Mouse (Mus musculus) midbrain, embryonic 10.5 days (tissue): Measurements from ENCODE around the gene Btbd35f26. TPM values are rescaled to one million over a fixed set of nuclear protein-coding genes. Genes with fewer than 3 reads are reported as not detected.
"Not testable (repeated sequence)": the region's sequence is repeated elsewhere in the genome, so short reads cannot be mapped to it uniquely, and the experiment has no call there.

Source experiments
- DNase-seq: peaks from one replicate; pipeline ENCODE4 v3.0.0-alpha.2; 2017; ENCODE audit warnings: low spot score
- H3K27ac ChIP-seq: fragments of 300-500 bp; sonication (generic); replicated peaks from 2 replicates; pipeline ENCODE4 v1.5.1; 2016; ENCODE audit warnings: mild to moderate bottlenecking
- H3K27me3 ChIP-seq: fragments of 300-500 bp; sonication (generic); 2 replicates; pipeline ENCODE4 v1.6.1; 2016; ENCODE audit warnings: low read depth, mild to moderate bottlenecking; ENCODE audit not compliant: poor library complexity, severe bottlenecking
- H3K36me3 ChIP-seq: fragments of 300-500 bp; sonication (generic); 2 replicates; pipeline ENCODE4 v1.6.1; 2016; ENCODE audit warnings: mild to moderate bottlenecking, moderate library complexity
- H3K4me1 ChIP-seq: fragments of 300-500 bp; sonication (generic); 2 replicates; pipeline ENCODE4 v1.6.1; 2016
- H3K4me3 ChIP-seq: fragments of 300-500 bp; sonication (generic); 2 replicates; pipeline ENCODE4 v1.5.1; 2016; ENCODE audit warnings: mild to moderate bottlenecking, moderate library complexity
- H3K9me3 ChIP-seq: fragments of 300-500 bp; sonication (generic); replicated peaks from 2 replicates; pipeline ENCODE4 v1.6.1; 2016; ENCODE audit warnings: mild to moderate bottlenecking
- WGBS: fragments of 180-500 bp; shearing (Covaris S2); methylation state at CpG from one replicate; pipeline ENCODE4 v1.1.7; 2016; 5-methylcytosine and 5-hydroxymethylcytosine counted together
- polyA plus RNA-seq: library from polyadenylated mRNA; unstranded; fragments of >200 nt; fragmentation: Nextera tagmentation; extraction: Ambion mirVana; gene quantifications from 2 replicates; pipeline ENCODE4 v1.2.1, GENCODE M21; 2016

Btbd35f26 gene
- polyA plus RNA-seq, result not detected in 2 replicates

DNA sequence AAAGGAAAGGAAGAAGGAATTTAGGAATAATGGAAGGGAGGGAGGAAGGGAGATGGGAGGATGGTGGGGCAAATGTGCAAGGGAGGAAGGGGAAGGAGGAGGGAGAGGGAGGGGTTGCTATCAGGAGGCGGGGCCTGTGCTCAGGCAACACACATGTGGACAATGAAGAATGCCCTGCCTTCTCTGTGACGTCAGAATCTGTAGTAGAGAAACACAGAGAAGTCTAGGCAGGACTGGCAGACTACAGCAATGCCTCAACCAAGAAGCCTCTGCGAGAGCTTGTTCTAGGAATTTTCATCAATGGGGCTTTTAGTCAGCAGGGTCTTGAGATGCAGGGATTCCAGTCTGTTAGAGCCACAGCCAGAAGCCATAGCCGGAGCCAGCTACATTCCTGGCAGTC, at the start of gene Btbd35f26:
Gene Btbd35f26 (plus strand): TSS at position 301 of the 400 bp plus-strand sequence.
- not testable (repeated sequence) for H3K4me1 ChIP-seq, H3K36me3 ChIP-seq, H3K4me3 ChIP-seq, H3K27ac ChIP-seq, H3K9me3 ChIP-seq, DNase-seq, H3K27me3 ChIP-seq
- no CpG with 5 or more reads among the region's 4 CpGs for WGBS

DNA sequence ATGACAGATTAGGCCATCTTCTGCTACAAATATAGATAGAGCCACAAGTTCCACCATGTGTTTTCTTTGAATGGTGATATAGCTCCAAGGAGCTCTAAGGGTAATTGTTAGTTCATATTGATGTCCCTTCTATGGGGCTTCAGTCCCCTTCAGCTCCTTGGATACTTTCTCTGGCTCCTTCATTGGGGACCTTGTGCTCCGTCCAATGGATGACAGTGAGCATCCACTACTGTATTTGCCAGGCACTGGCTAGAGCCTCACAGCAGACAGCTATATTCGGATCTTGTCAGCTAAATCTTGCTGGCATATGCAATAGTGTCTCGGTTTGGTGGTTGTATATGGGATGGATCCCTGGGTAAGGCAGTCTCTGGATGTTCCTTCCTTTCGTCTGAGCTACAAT, 5.7 kb downstream of the Btbd35f26 start:
- not testable (repeated sequence) for H3K27me3 ChIP-seq, H3K4me3 ChIP-seq, H3K4me1 ChIP-seq, H3K9me3 ChIP-seq, H3K27ac ChIP-seq, DNase-seq, H3K36me3 ChIP-seq
- 93% methylated on average over 2 of the region's 4 CpGs for WGBS

- H3K9me3 ChIP-seq, H3K4me3 ChIP-seq, H3K4me1 ChIP-seq, H3K27me3 ChIP-seq, H3K27ac ChIP-seq, DNase-seq, H3K36me3 ChIP-seq: not testable (repeated sequence)
- no CpG with 5 or more reads among the region's 4 CpGs for WGBS
Measured at GRCm38 (mm10) chrX:31383818-31384217, 47.6 kb downstream of the Btbd35f26 start, which contains the start of gene Btbd35f19. Btbd35f19 (minus strand) TSS chrX:31383918.

Other genes starting within 250 kb of the Btbd35f26 start
- not detected in 2 replicates for gene Btbd35f29, start 218.8 kb upstream of the Btbd35f26 start, polyA plus RNA-seq
- not detected in 2 replicates for gene Spin2f, start 82.6 kb upstream of the Btbd35f26 start, polyA plus RNA-seq
- not detected in 2 replicates for gene Btbd35f19, start 47.5 kb downstream of the Btbd35f26 start, polyA plus RNA-seq
- gene Gm21883, start 237.8 kb downstream of the Btbd35f26 start, polyA plus RNA-seq, result not detected in 2 replicates